ENCODE assay signal across 9 mouse cellular contexts in genomic region chr9:44494261-44494862, GRCm38 (mm10). TPM values are rescaled to one million over a fixed set of nuclear protein-coding genes. Genes with fewer than 3 reads are reported as not detected.
DNase-seq lines count a peak whose midpoint lies in the region; ATAC-seq lines count a peak whose summit lies in the region.
"Had no signal": no experiment of that assay in that cellular context is flagged by ENCODE, and none has a peak within 500 bp of the region (broad histone marks: within the 10 kb centered on the region; RNA-seq: fewer than 3 reads in every experiment).

No protein-coding gene starts in this region.

- peak overlapping the region; percentile 43 for H3K4me2 ChIP-seq in heart, embryonic 15.5 days
- peak overlapping the region; percentile 34; the same call in 1 of the 2 replicates for H3K4me2 ChIP-seq in limb, embryonic 11.5 days (ENCODE audit: low read depth, severe bottlenecking)
- H3K4me2 ChIP-seq in neural tube, embryonic 13.5 days, result peak overlapping the region; percentile 35

- H3K36me3 ChIP-seq in heart, embryonic 15.5 days, result 0 out of 2 replicates have a peak, but pooled peaks cover 4% of the 10 kb centered on the region
- H3K36me3 ChIP-seq in limb, embryonic 11.5 days (ENCODE audit: control insufficient read depth, insufficient read depth, low read length), result no peaks in the 10 kb centered on the region
- H3K36me3 ChIP-seq in neural tube, embryonic 13.5 days, result no peaks in the 10 kb centered on the region

- H3K27me3 ChIP-seq in heart, embryonic 15.5 days, result no peaks in the 10 kb centered on the region
- no peaks in the 10 kb centered on the region for H3K27me3 ChIP-seq in limb, embryonic 11.5 days (ENCODE audit: control insufficient read depth, insufficient read depth, low read length)
- H3K27me3 ChIP-seq in neural tube, embryonic 13.5 days, result no peaks in the 10 kb centered on the region

- H3K27ac ChIP-seq in heart, embryonic 15.5 days, result peak overlapping the region; percentile 93
- H3K27ac ChIP-seq in limb, embryonic 11.5 days (replicated peaks; ENCODE audit: low read depth, low read length), result peak overlapping the region; percentile 83
- H3K27ac ChIP-seq in neural tube, embryonic 13.5 days (replicated peaks), result peak overlapping the region; percentile 73

- H3K9ac ChIP-seq in heart, embryonic 15.5 days, result peak overlapping the region; percentile 31; the same call in 1 of the 2 replicates
- no peak overlapping the region; the same call in 1 of the 2 replicates for H3K9ac ChIP-seq in limb, embryonic 11.5 days (ENCODE audit: low read length)
- H3K9ac ChIP-seq in neural tube, embryonic 13.5 days, result peak overlapping the region; percentile 51

- peak; percentile 20 for DNase-seq in adrenal gland, adult 8-10 months
- DNase-seq in adrenal gland, adult 18-20 months (ENCODE audit: low spot score in 2 of 2), result no peak
- peak; percentile 68 to 73 for DNase-seq in spleen, adult 18-20 months
- DNase-seq in spleen, adult 12 weeks (ENCODE audit: low spot score), result no peak
- no peak for DNase-seq in limb, embryonic 11.5 days (ENCODE audit: low spot score)
- no peak for DNase-seq in left cerebral cortex, adult 11 months (ENCODE audit: low spot score)

- 0 out of 2 replicates have a peak overlapping the region, but pooled peaks have one; percentile 8 for H3K4me3 ChIP-seq in heart, embryonic 15.5 days
- H3K4me3 ChIP-seq in limb, embryonic 11.5 days (ENCODE audit: low read depth, low read length), result no peak overlapping the region
- H3K4me3 ChIP-seq in neural tube, embryonic 13.5 days, result no peak overlapping the region

- ATAC-seq in heart, embryonic 15.5 days (replicated peaks; ENCODE audit: insufficient number of reproducible peaks, insufficient read depth, low FRiP score, low read depth), result no peak
- ATAC-seq in limb, embryonic 11.5 days (ENCODE audit: insufficient number of reproducible peaks, low FRiP score, low TSS enrichment, low read depth), result no peak
- ATAC-seq in neural tube, embryonic 13.5 days (ENCODE audit: low read depth), result no peak

- H3K4me1 ChIP-seq in heart, embryonic 15.5 days (replicated peaks), result peaks cover 99% of the 10 kb centered on the region
- peaks cover 75% of the 10 kb centered on the region for H3K4me1 ChIP-seq in limb, embryonic 11.5 days (ENCODE audit: control insufficient read depth, insufficient read depth, low read length)
- H3K4me1 ChIP-seq in neural tube, embryonic 13.5 days (replicated peaks), result peaks cover 98% of the 10 kb centered on the region

- H3K9me3 ChIP-seq in heart, embryonic 15.5 days (replicated peaks), result no peaks in the 10 kb centered on the region
- H3K9me3 ChIP-seq in limb, embryonic 11.5 days (ENCODE audit: control insufficient read depth, low read length), result no peaks in the 10 kb centered on the region
- H3K9me3 ChIP-seq in neural tube, embryonic 13.5 days, result no peaks in the 10 kb centered on the region

- 29% methylated on average over 11 of the region's 11 CpGs for WGBS in heart, embryonic 15.5 days
- 29% methylated on average over 11 of the region's 11 CpGs for WGBS in limb, embryonic 11.5 days
- 14% methylated on average over 11 of the region's 11 CpGs for WGBS in neural tube, embryonic 13.5 days

RNA-seq across cellular contexts. Expression of gene Bcl9l, which starts 11.7 kb away (rescaled TPM):
- 10 to 100 TPM; 48.9 to 76.1 (median 66.7) TPM for total RNA-seq in adrenal gland, adult 8-10 months (2022)
- total RNA-seq in adrenal gland, adult 18-20 months (2021), result 10 to 100 TPM; 41.3 to 46.6 TPM
- polyA plus RNA-seq in heart, embryonic 15.5 days (2015; fragmentation: Nextera tagmentation; extraction: Ambion mirVana), result 9.1 and 12.6 TPM in 2 replicates
- 11.6 and 12.3 TPM in 2 replicates for polyA plus RNA-seq in limb, embryonic 11.5 days (2014; fragmentation: Nextera tagmentation; extraction: Ambion mirVana)
- 9.4 and 9.6 TPM in 2 replicates for polyA plus RNA-seq in neural tube, embryonic 13.5 days (2015; fragmentation: Nextera tagmentation; extraction: Ambion mirVana)

RNA-seq across cellular contexts. Expression of gene Upk2, which starts 39.6 kb away (rescaled TPM):
- not detected for total RNA-seq in adrenal gland, adult 8-10 months (2022)
- not detected for total RNA-seq in adrenal gland, adult 18-20 months (2021)
- polyA plus RNA-seq in heart, embryonic 15.5 days (2015; fragmentation: Nextera tagmentation; extraction: Ambion mirVana), result 0.63 TPM in 1 of 2 replicates, not detected in the other
- polyA plus RNA-seq in limb, embryonic 11.5 days (2014; fragmentation: Nextera tagmentation; extraction: Ambion mirVana), result 0.59 and 0.99 TPM in 2 replicates
- polyA plus RNA-seq in neural tube, embryonic 13.5 days (2015; fragmentation: Nextera tagmentation; extraction: Ambion mirVana), result not detected in 2 replicates
- total RNA-seq: gastrocnemius, postnatal 36 days had no signal

RNA-seq across cellular contexts. Expression of gene Foxr1, which starts 53.4 kb away (rescaled TPM):
- total RNA-seq in adrenal gland, adult 8-10 months (2022), result not detected
- not detected for total RNA-seq in adrenal gland, adult 18-20 months (2021)
- polyA plus RNA-seq in heart, embryonic 15.5 days (2015; fragmentation: Nextera tagmentation; extraction: Ambion mirVana), result not detected in 2 replicates
- polyA plus RNA-seq in limb, embryonic 11.5 days (2014; fragmentation: Nextera tagmentation; extraction: Ambion mirVana), result not detected in 2 replicates
- not detected in 2 replicates for polyA plus RNA-seq in neural tube, embryonic 13.5 days (2015; fragmentation: Nextera tagmentation; extraction: Ambion mirVana)
- total RNA-seq: gastrocnemius, postnatal 36 days had no signal

Comparison
In these comparisons a context has a peak if more than half of its experiments do, and no peak if none do; other contexts are left out.
1. DNase-seq: peak in adrenal gland, adult 8-10 months (single experiment) and spleen, adult 18-20 months (2 of 2); none in adrenal gland, adult 18-20 months (0 of 2), spleen, adult 12 weeks (single experiment), limb, embryonic 11.5 days (single experiment) and left cerebral cortex, adult 11 months (single experiment).
2. Peak in every context shown above with its lines, with median percentiles within 50 percentile points of each other: H3K27ac ChIP-seq and H3K4me2 ChIP-seq.